Mouse (Mus musculus) spleen, adult 2 months (tissue): ENCODE data around the gene Sergef. TPM values are rescaled to one million over a fixed set of nuclear protein-coding genes. Genes with fewer than 3 reads are reported as not detected.

Experiments used
- DNase-seq, 2 experiments: peaks; one replicate each; pipeline versions ENCODE4 v3.0.0 to v3.0.0-alpha.2; 2012 to 2021; ENCODE audit warnings: low spot score in 2 of 2, low read depth in 1 of 2
- H3K27ac ChIP-seq: fragments of 200-500 bp; 2 replicates; pipeline ENCODE4 v1.5.1; 2012; ENCODE audit warnings: low read length, inconsistent platforms; ENCODE audit not compliant: insufficient read depth
- H3K27me3 ChIP-seq: fragments of 200-500 bp; 2 replicates; pipeline ENCODE4 v1.6.1; 2012; ENCODE audit warnings: mild to moderate bottlenecking, moderate library complexity, low read length, inconsistent platforms; ENCODE audit not compliant: control insufficient read depth, insufficient read depth
- H3K36me3 ChIP-seq: fragments of 200-500 bp; 2 replicates; pipeline ENCODE4 v1.6.1; 2012; ENCODE audit warnings: mild to moderate bottlenecking, low read length, inconsistent platforms; ENCODE audit not compliant: control insufficient read depth, insufficient read depth
- H3K4me1 ChIP-seq: fragments of 200-500 bp; 2 replicates; pipeline ENCODE4 v1.6.1; 2011; ENCODE audit warnings: inconsistent platforms; ENCODE audit not compliant: control insufficient read depth, insufficient read depth, insufficient read length
- H3K4me3 ChIP-seq: fragments of 200-500 bp; 2 replicates; pipeline ENCODE4 v1.5.1; 2011; ENCODE audit warnings: mild to moderate bottlenecking, inconsistent platforms; ENCODE audit not compliant: insufficient read depth, insufficient read length; ENCODE audit errors: extremely low read depth
- CTCF ChIP-seq: fragments of 200-500 bp; IDR thresholded peaks from 2 replicates; pipeline ENCODE4 v1.5.1; 2011; ENCODE audit warnings: mild to moderate bottlenecking, inconsistent platforms; ENCODE audit not compliant: insufficient read depth, insufficient read length, insufficient replicate concordance; ENCODE audit errors: extremely low read depth
- POLR2A ChIP-seq: fragments of 200-500 bp; IDR thresholded peaks from 2 replicates; pipeline ENCODE4 v1.6.1; 2011; ENCODE audit warnings: low read depth, low read length, inconsistent platforms
- WGBS: fragments of 180-500 bp; shearing (Covaris S2); methylation state at CpG from one replicate; pipeline ENCODE4 v1.1.7; 2018; 5-methylcytosine and 5-hydroxymethylcytosine counted together
- polyA plus RNA-seq: library from polyadenylated mRNA; depleted of rRNA; stranded (reverse); fragments of >200 nt; gene quantifications from 2 replicates; pipeline ENCODE4 v1.2.3, GENCODE M21; 2012

Sergef gene
- polyA plus RNA-seq, 1 experiment, result 7.4 TPM

DNA sequence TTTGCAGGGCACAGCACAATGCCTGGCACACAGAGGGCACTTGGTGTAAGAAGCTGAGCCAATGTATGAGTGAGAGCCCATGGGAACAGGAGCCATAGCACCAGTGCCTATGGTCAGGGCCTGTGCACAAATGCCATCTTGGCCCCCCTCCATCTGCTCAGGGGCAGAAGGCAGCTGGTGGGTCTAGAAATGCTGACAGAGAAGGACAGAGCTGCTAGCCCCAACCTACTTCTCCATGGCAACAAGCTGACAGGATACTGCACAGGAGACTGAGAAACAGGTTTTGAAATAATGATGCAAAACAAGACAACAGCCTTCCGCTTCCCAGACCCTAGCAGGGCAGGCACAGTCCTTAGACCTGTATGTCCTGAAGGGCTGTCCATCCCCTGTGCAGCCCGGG, 180.4 kb downstream of the Sergef start:
- DNase-seq, result no peak
- Histone ChIP-seq H3K4me3 (no peak overlapping the region), H3K4me1 (peaks cover 2% of the 10 kb centered on the region; the same call in 1 of the 2 replicates), H3K27ac (no peak overlapping the region), H3K36me3 (no peaks in the 10 kb centered on the region), H3K27me3 (no peaks in the 10 kb centered on the region)
- 93% methylated on average over 2 of the region's 2 CpGs for WGBS
- TF ChIP-seq CTCF (no peak), POLR2A (no peak)

DNA sequence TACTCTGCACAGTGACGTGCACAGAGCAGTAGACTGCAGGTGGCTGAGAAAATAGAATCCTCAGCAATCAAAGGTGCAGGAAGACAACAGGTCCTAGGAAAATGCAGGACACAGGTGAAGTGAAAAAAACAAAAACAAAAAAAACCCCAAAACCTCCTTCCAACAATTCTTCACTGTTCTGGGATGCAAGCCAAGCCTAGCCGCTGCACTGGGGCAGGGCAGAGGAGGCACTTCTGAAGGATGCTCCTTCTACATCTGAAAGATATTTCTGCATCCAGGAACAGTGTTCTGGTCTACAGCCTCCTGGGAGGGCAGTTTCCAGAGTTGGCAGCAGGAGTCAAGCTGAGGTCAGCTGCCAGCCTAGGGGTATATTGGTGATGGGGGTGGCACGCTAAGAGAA, 181.7 kb downstream of the Sergef start:
- WGBS, result 91% methylated on average over 3 of the region's 3 CpGs
- no peak overlapping the region for H3K4me3 ChIP-seq
- no peak for TF ChIP-seq CTCF
- TF ChIP-seq POLR2A, result no peak
- H3K27ac ChIP-seq, result no peak overlapping the region
- DNase-seq, result no peak
- H3K4me1 ChIP-seq, result no peaks in the 10 kb centered on the region
- no peaks in the 10 kb centered on the region for H3K27me3 ChIP-seq
- H3K36me3 ChIP-seq, result no peaks in the 10 kb centered on the region

- no peak overlapping the region for H3K4me3 ChIP-seq
- DNase-seq, result no peak
- 81% methylated on average over 10 of the region's 10 CpGs for WGBS
- TF ChIP-seq CTCF (no peak), POLR2A (no peak)
- no peaks in the 10 kb centered on the region for H3K36me3 ChIP-seq
- no peaks in the 10 kb centered on the region for H3K27me3 ChIP-seq
- H3K27ac ChIP-seq, result no peak overlapping the region
- no peaks in the 10 kb centered on the region for H3K4me1 ChIP-seq
Measured at GRCm38 (mm10) chr7:46453930-46454679, 185.5 kb downstream of the Sergef start.

DNA sequence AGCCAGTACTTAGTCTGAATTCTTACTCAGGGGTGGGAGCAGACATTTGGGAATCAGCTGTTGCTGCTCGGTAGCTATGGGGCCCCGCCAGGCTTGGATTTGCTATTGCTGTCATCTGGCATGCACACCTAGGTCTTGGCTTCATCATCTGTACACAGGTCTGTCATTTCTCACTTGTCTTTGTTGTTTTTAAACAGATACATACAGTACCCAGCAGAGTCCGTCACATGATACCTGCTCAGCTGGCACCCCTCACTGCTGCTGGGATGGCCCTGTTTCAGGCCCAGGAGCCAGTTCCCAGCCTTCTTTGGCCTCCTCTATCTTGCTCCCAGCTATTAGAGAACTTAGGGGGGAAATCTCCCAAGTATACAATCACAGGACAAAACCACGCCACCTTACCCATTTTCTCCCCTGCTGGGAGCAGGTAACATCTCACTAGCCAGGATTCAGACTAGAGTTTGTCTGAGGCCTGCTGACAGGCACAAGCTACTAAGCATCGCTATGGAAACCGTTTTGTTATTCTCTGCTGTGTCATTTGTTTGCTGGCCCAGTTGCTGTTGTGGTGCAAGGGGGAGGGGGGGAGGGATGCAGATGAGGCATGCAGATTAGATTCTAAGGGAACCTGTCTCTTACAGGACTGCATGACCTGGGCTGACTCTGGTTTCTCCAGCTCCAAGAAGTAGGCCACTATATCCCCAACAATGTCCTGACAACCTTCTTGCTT, 190.5 kb downstream of the Sergef start:
- no peak overlapping the region for H3K27ac ChIP-seq
- no peak overlapping the region for H3K4me3 ChIP-seq
- no peak for DNase-seq
- 89% methylated on average over 6 of the region's 6 CpGs for WGBS
- H3K36me3 ChIP-seq, result no peaks in the 10 kb centered on the region
- no peak for TF ChIP-seq POLR2A
- no peak for TF ChIP-seq CTCF
- no peaks in the 10 kb centered on the region for H3K27me3 ChIP-seq
- H3K4me1 ChIP-seq, result no peaks in the 10 kb centered on the region

DNA sequence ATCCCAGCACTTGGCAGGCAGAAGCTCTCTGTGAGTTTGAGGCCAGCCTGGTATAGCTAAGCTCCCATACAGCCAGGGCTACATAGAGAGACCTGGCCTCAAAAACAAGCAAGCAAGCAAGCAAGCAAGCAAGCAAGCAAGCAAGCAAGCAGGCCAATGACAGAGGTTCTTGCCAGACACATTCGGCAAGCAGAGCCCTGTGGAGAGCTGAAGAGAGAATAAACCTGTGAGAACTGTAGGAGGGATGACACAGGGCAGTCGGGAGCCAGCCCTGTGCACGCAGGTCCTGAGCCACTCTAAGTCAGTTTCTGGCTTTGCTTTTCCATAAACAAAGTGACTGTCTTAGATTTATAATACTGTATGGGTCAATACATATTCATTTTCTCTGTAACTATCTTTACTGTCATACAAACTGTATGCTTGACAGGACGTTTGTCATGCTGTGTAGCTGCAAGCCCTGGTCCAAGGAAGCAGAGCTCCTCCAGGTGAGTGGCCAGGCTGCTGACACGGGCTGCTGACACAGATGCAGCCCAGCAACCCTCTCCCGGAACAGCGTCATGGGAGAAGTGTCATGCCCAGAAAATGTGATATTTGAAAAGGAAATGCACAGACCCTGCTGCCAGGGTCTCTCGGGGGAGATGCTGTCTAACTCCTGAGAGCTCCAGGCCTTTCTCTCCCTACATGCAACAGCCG, 192.0 kb downstream of the Sergef start:
- no peaks in the 10 kb centered on the region for H3K36me3 ChIP-seq
- no peaks in the 10 kb centered on the region for H3K27me3 ChIP-seq
- 85% methylated on average over 9 of the region's 9 CpGs for WGBS
- H3K27ac ChIP-seq, result no peak overlapping the region
- no peak for TF ChIP-seq CTCF
- no peak for TF ChIP-seq POLR2A
- no peak for DNase-seq
- H3K4me1 ChIP-seq, result no peaks in the 10 kb centered on the region
- H3K4me3 ChIP-seq, result no peak overlapping the region

GRCm38 (mm10) chr7:46445896-46446295, 193.7 kb downstream of the Sergef start:
- WGBS, result 55% methylated on average over 6 of the region's 6 CpGs

More at GRCm38 (mm10) chr7:46445896-46446295, 193.7 kb downstream of the Sergef start:
- Histone ChIP-seq H3K4me3 (no peak overlapping the region), H3K36me3 (no peaks in the 10 kb centered on the region), H3K27me3 (no peaks in the 10 kb centered on the region), H3K4me1 (no peaks in the 10 kb centered on the region), H3K27ac (no peak overlapping the region)
- TF ChIP-seq CTCF (no peak), POLR2A (no peak)
- no peak for DNase-seq
